Mouse (Mus musculus) erythroblast, embryonic 14.5 days (primary cell): ENCODE data around the gene Sfrp2. TPM values are rescaled to one million over a fixed set of nuclear protein-coding genes. Genes with fewer than 3 reads are reported as not detected.

Experiments used
- H3K27me3 ChIP-seq: 2 replicates; pipeline ENCODE4 v1.6.1; 2012; ENCODE audit warnings: inconsistent platforms; ENCODE audit not compliant: control insufficient read depth
- H3K36me3 ChIP-seq: 2 replicates; pipeline ENCODE4 v1.6.1; 2012; ENCODE audit warnings: mild to moderate bottlenecking, inconsistent platforms; ENCODE audit not compliant: control insufficient read depth
- H3K4me1 ChIP-seq: 2 replicates; pipeline ENCODE4 v1.6.1; 2012; ENCODE audit warnings: inconsistent platforms; ENCODE audit not compliant: control insufficient read depth
- H3K4me3 ChIP-seq: replicated peaks from 2 replicates; pipeline ENCODE3; 2012; ENCODE audit warnings: moderate library complexity, mild to moderate bottlenecking, inconsistent platforms
- H3K9me3 ChIP-seq: 2 replicates; pipeline ENCODE4 v1.6.1; 2012; ENCODE audit warnings: low read length, inconsistent platforms, mixed read lengths; ENCODE audit not compliant: control insufficient read depth
- GATA1 ChIP-seq: IDR thresholded peaks from 2 replicates; pipeline ENCODE4 v1.6.1; 2012; ENCODE audit warnings: low read length, inconsistent platforms, mixed read lengths
- TAL1 ChIP-seq: IDR thresholded peaks from 3 replicates; pipeline ENCODE4 v1.6.1; 2012; ENCODE audit warnings: low read length, inconsistent platforms, mixed read lengths
- polyA plus RNA-seq: library from polyadenylated mRNA; stranded (reverse); fragments of >175 nt; gene quantifications from 2 replicates; pipeline ENCODE4 v1.2.3, GENCODE M21; 2012

Gene Sfrp2
- polyA plus RNA-seq = not detected in 2 replicates

GRCm38 (mm10) chr3:83765871-83766725 lies at the start of gene Sfrp2:
Gene Sfrp2 (plus strand): TSS chr3:83766321.
- TF ChIP-seq TAL1 (no peak), GATA1 (no peak)
- Histone ChIP-seq H3K4me1 (no peaks in the 10 kb centered on the region), H3K27me3 (peaks cover 56% of the 10 kb centered on the region), H3K4me3 (no peak within 1 kb of the TSS), H3K36me3 (no peaks in the 10 kb centered on the region), H3K9me3 (no peaks in the 10 kb centered on the region)

- Histone ChIP-seq H3K36me3 (no peaks in the 10 kb centered on the region), H3K4me1 (no peaks in the 10 kb centered on the region), H3K27me3 (no peaks in the 10 kb centered on the region), H3K4me3 (no peak overlapping the region), H3K9me3 (no peaks in the 10 kb centered on the region)
- TF ChIP-seq GATA1 (no peak), TAL1 (no peak)
Measured at GRCm38 (mm10) chr3:83717643-83718231, 48.4 kb upstream of the Sfrp2 start.

DNA sequence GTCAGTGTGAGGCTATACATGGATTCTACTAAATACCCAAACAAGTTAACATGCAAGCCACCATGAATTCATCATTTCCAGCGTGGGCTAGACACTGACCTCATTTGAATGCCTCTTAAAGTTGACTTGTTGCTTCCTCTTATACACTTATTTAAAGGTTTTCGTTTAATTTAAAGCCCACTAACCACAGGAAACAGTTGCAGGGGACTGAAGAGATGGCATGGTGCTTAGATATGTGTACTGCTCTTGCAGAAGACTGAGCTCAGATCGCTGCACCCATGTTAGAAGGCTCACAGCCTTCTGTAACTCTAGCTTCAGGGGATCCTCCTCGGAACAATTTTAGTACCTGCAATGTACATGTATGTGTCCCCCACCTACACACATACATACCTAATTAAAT lies 47.5 kb upstream of the Sfrp2 start:
- no peak overlapping the region for H3K4me3 ChIP-seq
- H3K4me1 ChIP-seq = no peaks in the 10 kb centered on the region
- H3K9me3 ChIP-seq = no peaks in the 10 kb centered on the region
- no peaks in the 10 kb centered on the region for H3K36me3 ChIP-seq
- no peaks in the 10 kb centered on the region for H3K27me3 ChIP-seq
- TF ChIP-seq TAL1 (no peak), GATA1 (no peak)

- Histone ChIP-seq H3K36me3 (no peaks in the 10 kb centered on the region), H3K4me3 (no peak overlapping the region), H3K27me3 (no peaks in the 10 kb centered on the region), H3K4me1 (no peaks in the 10 kb centered on the region), H3K9me3 (no peaks in the 10 kb centered on the region)
- TF ChIP-seq GATA1 = no peak
- no peak for TF ChIP-seq TAL1
Measured at GRCm38 (mm10) chr3:83728223-83728622, 37.9 kb upstream of the Sfrp2 start.

DNA sequence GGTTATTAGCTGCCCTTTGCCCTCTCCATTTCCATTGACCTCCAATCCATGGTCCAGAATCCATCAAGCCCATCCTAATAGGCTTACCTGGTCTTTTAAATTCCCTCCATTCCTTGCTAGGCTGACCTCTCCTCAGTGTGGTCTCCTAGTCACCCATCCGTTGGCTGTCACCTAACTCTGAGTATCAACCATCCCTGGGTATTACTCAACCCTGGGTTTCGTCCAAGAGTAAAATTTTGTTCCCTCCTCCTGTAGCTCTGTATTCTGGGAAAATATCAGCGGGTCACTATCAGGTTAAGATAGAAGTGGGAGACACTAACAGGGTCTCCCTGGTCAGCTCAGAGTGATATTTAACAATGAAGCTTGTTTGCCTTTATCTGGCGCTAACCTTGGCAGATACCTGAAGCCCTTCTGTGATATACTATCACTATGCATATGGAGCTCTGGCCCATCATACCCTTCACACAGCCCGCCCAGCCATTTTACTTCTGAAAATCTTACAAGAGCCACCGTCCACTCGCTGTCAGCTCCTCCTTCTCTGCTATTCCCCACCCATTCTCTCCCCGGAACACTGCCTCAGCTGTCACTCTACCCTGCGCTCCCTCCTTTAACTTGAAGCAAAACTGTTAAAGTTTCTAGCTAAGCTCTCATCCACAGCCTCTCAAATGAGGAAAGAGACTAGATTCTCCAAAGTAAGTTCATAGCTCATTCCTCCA lies 37.3 kb upstream of the Sfrp2 start:
- no peak overlapping the region for H3K4me3 ChIP-seq
- no peaks in the 10 kb centered on the region for H3K27me3 ChIP-seq
- no peaks in the 10 kb centered on the region for H3K36me3 ChIP-seq
- TF ChIP-seq TAL1 (no peak), GATA1 (no peak)
- H3K9me3 ChIP-seq = no peaks in the 10 kb centered on the region
- no peaks in the 10 kb centered on the region for H3K4me1 ChIP-seq

GRCm38 (mm10) chr3:83733985-83734384 lies 32.1 kb upstream of the Sfrp2 start:
- Histone ChIP-seq H3K36me3 (no peaks in the 10 kb centered on the region), H3K4me1 (no peaks in the 10 kb centered on the region), H3K4me3 (no peak overlapping the region), H3K27me3 (no peaks in the 10 kb centered on the region), H3K9me3 (no peaks in the 10 kb centered on the region)
- no peak for TF ChIP-seq TAL1
- no peak for TF ChIP-seq GATA1

DNA sequence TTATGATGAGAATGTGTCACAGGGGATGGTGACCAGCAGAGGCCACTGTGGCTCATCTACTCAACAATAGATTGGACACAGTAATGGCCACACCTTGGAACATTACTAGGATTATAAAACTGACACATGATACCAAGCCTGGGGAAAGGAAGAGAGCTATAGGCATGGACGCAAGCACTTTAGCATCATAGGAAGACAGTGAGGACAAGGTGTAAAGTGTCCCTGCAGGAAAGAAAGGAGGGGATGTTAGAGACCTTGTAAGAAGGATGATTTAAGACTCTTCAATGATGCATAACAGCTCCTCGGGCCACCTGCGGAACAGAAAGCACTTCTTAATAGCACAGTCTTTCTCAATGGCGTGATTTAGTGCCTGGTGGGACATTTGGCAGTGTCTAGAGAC lies 29.1 kb upstream of the Sfrp2 start:
- TF ChIP-seq GATA1 (no peak), TAL1 (no peak)
- no peaks in the 10 kb centered on the region for H3K36me3 ChIP-seq
- no peaks in the 10 kb centered on the region for H3K27me3 ChIP-seq
- no peaks in the 10 kb centered on the region for H3K4me1 ChIP-seq
- no peaks in the 10 kb centered on the region for H3K9me3 ChIP-seq
- H3K4me3 ChIP-seq = no peak overlapping the region

- Histone ChIP-seq H3K4me3 (no peak overlapping the region), H3K27me3 (no peaks in the 10 kb centered on the region), H3K4me1 (no peaks in the 10 kb centered on the region), H3K9me3 (no peaks in the 10 kb centered on the region), H3K36me3 (no peaks in the 10 kb centered on the region)
- no peak for TF ChIP-seq GATA1
- TF ChIP-seq TAL1 = no peak
Measured at GRCm38 (mm10) chr3:83740246-83740645, 25.9 kb upstream of the Sfrp2 start.

GRCm38 (mm10) chr3:83747276-83747675 lies 18.8 kb upstream of the Sfrp2 start:
- Histone ChIP-seq H3K36me3 (no peaks in the 10 kb centered on the region), H3K4me3 (no peak overlapping the region), H3K27me3 (no peaks in the 10 kb centered on the region), H3K4me1 (no peaks in the 10 kb centered on the region), H3K9me3 (no peaks in the 10 kb centered on the region)
- TF ChIP-seq GATA1 = no peak
- TF ChIP-seq TAL1 = no peak
